Mouse (Mus musculus): ENCODE results near the gene Ppcdc.
"Not testable (repeated sequence)": the region's sequence is repeated elsewhere in the genome, so short reads cannot be mapped to it uniquely, and the experiment has no call there.

Ppcdc gene

DNA sequence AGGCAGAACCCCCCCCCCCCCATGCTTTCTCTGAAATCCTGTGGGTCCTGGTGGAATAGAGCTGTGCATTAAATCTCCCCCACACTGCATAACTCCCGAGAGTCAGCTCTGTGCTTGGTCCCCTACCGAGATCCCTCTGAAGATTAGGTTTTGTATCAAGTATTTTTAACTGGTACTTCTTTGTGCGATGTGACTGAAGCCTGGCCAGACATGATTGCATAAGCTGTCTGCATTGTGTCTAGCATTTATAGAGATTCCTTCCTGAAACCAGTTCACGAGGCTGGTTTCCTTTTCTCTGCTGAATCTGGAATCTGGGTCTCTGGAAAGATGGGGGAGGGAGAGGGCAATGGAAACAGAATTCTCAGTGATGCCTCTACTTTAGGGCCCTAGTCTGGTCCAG, 11.5 kb downstream of the Ppcdc start:
- no peak for DNase-seq (ENCODE audit: low spot score)

DNA sequence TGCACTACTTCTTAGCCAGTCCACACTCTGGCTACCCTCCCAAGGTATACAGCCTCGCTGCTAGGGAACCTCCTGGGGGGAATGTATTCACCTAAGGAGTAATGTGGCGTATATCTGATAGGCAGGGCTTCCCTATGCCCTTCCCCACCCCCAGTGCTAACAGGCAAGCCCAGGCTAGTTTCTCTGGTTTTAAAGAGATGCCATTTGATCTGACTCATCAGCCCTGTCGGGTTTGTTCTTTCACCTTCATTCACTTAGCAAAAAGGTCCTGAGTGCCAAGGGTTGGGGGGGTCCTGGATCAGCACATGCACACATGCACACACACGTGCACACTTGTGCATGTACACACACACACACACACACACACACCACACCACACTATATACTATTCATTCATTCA, 12.0 kb downstream of the Ppcdc start:
- DNase-seq (ENCODE audit: low spot score) = no peak

DNA sequence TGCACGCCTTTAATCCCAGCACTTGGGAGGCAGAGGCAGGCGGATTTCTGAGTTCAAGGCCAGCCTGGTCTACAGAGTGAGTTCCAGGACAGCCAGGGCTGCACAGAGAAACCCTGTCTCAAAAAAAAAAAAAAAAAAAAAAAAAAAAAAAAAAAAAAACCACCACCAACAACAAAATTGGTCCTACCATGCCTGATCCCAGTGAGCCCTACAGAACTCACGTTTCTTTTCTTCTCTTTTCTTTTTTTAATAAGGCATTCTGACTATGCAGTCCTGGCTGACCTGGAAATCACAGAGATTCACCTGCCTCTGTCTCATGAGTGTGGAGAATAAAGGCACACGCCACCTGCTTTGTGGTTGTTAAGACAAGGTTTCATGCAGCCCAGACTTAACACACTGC, 12.8 kb downstream of the Ppcdc start:
- not testable (repeated sequence) for DNase-seq (ENCODE audit: low spot score)

DNA sequence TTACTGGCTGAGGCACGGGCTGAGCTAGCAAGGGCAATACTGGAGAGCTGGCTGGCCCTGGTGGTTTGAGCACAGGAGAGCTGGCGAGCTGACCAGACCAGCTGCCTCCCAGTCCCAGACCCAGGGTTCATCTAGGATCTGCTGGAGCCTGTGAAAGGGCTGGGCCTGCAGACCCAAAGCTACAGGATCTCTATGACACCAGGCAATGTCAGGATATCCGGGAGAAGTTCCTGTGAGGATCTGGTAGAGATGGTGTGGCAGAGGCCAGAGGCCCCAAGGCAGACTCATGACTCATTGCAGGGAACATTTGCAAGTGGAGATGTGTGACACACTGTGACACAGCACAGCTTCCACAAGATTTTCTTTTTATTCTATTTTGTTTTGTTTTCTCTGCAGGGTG, 14.8 kb downstream of the Ppcdc start:
- no peak for DNase-seq (ENCODE audit: low spot score)

DNA sequence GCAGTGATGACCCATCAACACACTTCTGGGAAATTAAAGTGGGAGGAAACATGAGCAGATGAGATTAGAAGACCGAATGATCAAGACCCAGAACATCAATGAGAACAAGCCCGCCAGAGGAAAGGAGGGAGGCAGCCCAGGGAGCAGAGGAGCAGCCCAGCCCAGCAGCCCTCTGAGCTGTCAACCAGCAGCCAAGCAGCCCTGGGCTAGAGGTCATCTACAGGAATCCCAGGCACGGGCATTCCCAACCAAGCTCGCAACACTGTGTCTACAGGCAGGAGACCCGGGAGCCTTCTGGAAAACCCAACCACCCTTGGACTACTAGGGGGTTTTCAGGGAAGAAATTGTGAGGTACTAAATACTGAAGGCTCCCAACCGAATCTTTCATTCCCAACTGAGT, 15.9 kb downstream of the Ppcdc start:
- no peak for DNase-seq (ENCODE audit: low spot score)

DNA sequence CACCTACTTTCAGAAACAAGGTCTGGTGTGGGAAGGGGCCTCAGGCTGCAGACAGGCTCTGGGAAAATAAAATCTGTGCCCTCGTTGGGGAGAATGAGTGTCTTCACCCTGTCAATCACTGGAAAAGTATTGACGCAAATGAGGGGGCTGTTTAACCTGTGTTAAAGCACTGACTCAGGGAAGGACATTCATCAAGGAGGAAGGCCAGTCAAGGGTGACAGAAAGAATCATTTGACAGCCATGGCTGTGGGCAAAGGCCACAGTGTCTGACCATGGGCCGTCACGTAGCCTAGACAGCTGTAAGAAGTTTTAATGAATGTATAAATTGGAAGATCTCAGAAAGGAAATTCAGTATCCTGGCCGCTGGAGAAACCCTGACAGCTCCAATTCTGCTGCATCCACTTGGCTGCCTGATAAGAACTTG, 18.2 kb downstream of the Ppcdc start:
- DNase-seq (ENCODE audit: low spot score) = no peak

DNA sequence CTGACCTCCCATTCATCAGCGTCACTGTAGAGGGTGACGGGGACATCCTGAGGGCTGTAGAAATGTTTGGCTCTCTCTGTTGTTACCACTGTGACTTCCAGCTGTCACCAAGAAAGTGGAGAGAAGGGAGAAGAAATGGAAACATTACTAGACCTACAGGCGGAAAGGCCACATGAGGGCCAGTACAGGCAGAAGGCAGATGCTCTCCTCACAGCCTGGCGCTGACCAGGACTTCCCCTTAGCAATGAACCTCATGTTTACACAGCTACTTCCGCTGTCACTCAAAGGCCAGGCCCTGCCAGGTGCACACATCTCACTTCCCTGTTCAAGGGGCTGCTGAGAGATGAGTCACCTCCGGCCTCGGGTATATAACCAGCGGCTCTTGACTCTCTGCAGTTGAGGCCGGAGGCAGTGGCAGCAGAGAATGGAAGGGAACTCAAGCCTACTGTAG, 18.8 kb downstream of the Ppcdc start:
- peak; percentile 47 for DNase-seq (ENCODE audit: low spot score)

DNA sequence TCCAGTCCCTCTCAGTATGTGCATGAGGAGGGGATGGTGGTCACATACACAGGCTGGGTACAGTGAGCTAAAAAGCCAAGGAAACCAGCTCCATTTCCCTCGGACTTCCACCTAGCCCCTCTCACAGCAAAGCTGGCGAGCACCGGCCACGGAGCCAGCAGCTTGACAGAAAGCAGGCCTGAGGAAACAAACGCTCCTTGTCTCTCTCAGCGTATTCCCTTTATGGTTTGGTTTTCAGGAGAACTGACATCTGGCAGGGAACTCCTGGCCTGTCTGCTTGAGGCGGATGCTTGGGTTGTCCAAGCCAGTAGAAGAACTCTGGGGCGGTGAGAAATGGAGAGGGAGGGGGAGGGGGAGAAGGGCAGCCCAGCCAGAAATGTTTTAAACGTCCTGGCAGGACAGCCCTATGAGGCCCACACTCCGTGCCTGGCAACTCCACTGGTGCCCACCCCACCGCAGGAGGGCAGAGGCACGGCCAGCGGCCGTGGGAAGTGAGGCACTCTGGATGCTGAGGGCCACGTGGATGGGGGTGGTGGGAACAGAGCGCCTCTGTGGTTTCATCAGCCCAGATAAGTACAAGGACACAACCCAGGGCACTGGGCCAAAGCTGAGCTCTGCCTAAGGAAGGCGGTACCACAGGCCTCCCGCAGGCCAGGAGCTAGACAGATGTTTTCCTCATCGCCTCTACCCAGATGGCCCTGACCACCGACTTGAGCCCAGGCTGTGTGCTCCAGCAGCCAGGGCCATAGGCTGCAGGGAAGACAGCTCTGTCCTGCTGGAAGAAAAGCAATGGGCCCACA, 19.4 kb downstream of the Ppcdc start:
- peak; percentile 88 for DNase-seq (ENCODE audit: low spot score)

DNA sequence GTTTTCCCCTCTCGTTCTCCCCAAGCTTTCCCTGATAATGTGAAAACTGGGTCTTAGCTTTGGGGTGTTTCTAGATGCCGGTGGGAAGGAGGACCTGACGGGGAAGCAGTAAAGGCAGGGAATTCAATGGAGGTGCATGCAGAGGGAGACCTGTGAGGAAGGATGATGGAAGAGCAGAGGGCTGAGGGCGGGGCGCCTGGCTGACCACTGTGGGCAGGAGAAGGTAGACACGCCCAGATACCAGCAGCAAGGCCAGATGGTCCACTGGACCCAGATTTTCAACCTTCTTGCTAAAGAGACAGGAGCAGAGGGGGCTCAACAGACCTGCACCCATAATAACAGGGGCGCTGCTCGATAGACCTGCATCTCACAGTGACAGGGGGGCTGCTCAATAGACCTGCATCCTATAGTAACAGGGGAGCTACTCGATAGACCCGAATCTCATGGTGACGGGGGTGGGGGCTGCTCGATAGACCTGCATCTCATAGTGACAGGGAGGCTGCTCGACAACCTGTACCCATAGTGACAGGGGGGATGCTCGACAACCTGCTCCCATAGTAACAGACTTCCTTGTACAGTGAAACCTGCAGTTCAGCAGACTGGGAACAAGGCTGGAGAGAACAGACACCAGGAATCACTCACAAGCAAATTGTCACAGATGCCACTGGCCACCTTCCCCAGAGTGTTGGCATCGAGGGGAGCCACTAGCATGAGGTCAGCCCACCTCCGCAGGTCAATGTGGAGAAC, 20.2 kb downstream of the Ppcdc start:
- DNase-seq (ENCODE audit: low spot score) = no peak

DNA sequence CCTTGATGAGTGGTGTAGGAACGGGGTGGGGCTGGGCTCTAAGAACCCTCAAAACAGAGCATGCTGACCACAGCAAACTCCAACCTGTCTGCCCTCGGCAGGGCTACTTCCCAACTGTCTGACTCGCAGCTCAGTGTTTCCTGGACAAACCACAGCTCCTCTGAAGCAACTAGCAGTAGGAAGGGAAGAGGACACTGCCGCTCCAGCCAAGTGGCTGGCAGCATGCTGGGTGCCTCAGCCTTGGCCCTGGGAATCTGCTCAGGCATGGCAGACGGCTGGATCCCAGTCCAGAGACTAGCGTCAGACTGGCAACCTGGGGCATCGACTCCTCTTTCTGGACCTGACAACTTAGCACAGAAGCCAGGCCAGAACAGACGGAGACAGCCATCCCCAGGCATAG, 22.6 kb downstream of the Ppcdc start:
- no peak for DNase-seq (ENCODE audit: low spot score)

DNA sequence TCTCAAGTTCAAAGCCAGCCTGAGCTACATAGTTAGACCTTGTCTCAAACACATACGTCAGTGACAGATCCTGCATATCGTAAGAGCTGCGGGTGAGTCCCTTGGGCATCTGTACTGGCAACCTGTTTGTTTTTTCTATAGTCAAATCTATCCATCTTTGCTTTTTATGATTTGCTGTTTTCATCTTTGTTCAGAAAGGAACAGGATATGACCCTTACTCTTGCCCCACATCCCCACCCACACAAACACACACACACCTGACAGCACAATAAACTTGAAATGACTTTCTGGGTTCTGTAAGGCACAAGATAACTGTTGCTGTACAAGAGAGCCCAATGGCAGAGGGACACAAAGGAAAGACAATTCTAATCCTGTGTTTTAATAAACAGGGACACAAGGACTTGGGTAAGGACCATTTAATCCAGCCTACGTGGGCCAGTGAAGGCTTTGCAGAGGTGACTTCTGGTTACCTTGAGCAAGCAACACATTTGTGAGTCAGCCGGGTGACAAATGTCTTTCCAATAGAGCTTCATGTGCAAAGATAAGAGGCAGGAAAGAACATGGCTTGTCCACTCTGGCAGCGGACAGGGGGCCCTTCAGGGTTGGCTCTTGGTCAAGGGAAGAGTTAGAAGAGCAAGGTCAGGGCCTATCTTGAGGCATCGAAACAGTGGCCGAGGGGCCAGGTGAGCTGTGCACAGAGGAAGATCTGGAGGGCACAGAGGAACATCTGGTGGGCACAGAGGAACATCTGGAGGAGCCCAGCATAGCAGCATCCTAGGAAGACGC, 32.6 kb downstream of the Ppcdc start:
- no peak for DNase-seq (ENCODE audit: low spot score)

DNA sequence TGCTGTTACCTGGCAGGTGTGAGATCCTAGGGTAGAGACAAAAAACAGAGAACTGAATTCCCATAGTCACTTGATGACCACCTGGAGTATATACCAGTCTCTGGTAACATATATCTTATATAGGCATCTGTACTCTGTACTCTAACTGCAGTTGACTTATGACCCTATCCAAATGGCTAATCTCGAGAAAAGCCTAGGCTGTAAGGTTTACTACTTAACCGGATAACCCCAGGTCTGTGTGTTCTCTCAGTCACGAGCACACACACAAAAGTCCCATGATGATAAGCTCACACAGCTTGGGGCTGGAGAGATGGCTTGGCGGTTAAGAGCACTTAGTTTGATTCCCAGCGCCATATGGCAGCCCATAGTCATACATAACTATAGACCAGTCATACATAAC, 33.5 kb downstream of the Ppcdc start:
- no peak for DNase-seq (ENCODE audit: low spot score)

DNA sequence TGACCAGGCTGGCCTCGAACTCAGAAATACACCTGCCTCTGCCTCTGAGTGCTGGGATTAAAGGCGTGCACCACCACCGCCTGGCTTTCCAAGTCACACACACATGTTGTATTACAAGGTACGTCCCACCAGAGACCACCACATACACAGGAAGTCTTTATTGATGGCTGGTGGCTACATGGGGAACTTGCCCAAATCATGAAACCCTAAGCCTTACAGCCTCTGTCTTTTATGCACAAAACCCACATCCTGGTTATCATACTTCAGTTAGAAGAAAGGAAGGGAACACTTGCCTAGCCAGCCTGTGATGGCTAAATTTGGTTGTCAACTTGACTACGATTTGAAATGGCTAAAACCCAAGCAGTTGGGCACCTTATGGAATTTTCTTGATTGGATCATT, 35.9 kb downstream of the Ppcdc start:
- DNase-seq (ENCODE audit: low spot score) = no peak

DNA sequence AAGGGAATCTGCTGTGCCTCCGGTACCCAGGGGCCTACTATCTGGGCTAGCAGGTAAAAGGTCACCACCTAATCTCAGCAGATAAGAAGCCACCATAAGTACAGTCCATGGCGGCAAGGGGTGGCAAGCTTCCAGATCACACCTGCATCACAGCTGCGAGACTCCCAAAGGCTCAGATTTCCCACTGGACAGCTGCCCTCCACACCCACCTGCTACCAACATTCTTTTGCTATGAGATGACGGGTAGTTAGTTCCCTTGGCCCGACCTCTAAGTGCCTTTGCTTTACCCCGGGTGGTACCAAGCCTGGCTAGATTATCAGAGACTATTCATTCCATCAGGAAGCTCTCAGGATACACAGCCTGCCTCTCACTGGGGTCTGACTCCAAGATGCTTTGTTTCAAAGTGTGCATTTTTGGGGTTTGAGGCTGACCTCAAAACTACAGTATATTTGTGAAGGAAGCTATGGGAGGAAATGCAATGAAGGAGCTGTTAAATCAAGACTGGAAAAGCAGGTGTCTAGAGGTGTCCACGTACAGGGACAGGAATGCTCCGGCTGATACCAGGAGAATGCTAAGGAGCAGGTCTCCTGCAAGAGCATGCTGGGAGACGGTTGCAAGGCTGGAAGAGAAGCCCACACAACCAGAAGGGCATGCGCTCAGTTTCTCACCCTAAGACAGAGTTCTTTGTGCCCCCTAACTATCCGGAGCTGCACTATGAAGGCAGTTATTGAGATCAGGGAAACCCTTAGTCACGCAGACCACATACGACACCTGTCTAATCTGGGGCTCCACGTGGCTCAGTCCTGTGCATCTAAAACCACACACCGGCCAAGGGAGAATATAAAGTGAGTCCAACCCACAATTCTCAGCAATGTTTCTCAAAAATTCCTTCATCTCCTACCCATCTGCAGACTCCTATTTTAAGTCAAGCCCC, 37.3 kb downstream of the Ppcdc start:
- DNase-seq (ENCODE audit: low spot score) = no peak

DNA sequence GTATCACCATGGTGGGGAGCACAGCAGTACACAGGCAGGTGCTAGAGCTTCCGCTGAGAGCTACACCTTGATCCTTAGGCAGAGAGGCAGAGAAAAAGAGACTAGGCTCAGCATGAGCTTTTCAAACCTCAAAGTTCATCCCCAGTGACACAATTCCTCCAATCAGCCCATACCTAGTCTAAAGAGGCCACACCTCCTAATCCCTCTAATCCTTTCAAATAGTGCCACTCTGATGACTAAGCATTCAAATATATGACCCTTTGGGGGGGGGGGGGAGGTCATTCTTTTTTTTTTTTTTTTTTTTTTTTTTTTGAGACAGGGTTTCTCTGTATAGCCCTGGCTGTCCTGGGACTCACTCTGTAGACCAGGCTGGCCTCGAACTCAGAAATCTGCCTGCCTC, 41.2 kb downstream of the Ppcdc start:
- DNase-seq (ENCODE audit: low spot score) = no peak

DNA sequence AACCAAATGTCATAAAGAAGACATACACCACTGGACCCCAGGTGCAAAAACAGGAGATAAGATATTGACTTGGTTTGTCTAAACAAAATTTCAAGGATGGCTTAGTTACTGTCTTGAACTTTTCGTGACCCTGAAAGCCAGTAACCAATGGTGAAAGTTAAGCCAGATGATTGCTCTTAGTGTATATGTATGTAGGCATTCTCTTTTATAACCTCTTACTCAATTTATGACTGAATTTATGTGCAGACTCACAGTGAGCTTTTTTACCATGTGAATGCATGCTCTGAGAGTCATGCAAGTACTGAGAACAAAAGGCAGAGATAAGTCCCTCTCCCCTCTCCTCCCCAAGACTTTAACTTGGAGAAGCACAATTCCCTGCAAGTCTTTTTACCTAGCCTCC, 47.0 kb downstream of the Ppcdc start:
- no peak for DNase-seq (ENCODE audit: low spot score)

DNA sequence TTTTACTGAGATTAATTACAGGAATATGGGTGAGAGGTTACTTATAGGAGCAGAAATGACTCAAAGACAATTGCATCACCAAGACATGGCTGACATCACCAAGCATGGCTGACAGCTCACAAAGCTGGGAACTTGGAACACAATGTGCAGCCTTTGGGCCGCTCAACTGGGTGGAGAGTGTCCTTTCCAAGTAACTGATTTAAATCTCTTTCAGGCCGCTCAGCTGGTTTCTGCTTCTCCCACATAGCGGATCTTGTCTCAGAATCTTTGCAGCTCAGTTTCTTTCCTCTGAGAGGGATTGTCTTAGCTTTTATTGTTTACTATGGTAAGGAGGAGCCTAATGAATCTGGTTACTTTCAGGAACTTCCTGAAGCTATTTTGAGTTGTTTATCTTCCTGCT, 49.1 kb downstream of the Ppcdc start:
- DNase-seq (ENCODE audit: low spot score) = no peak

DNA sequence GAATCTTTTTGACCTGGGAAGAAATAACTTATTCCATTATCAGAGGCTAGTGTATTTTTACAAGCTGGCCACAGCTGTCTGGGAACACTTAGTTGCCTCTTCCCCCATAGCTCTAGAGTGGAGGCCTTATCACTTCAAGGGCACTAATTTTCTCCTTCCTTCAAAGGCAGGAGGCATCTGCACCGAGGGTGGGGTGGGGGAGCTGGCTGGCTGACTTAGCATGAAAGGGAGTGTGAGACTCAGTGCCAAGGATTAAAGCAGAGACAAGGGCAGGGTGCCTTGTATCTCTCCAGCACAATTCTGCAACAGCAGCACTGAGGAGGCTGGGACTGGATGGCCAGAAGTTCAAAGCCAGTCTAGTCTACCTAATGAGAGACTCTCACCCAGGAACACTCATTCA, 50.8 kb downstream of the Ppcdc start:
- no peak for DNase-seq (ENCODE audit: low spot score)

DNA sequence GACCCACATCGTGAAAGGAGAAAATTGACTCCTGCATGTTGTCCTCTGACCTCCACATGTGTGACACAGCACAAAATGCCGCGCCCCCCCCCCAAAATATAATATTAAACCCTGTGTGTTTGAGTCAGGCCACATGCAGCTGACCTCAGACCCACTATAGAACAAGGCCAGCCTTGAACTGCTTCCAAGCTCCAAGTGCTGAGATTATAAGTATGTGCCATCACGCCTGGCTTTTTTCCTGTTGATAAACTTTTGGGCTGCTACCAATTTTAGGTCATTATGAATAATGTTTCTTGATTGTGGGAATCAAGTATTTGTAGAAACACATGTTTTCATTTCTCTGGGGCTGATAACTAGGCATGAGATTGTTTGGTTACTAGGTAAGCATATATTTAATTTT, 53.0 kb downstream of the Ppcdc start:
- no peak for DNase-seq (ENCODE audit: low spot score)

DNA sequence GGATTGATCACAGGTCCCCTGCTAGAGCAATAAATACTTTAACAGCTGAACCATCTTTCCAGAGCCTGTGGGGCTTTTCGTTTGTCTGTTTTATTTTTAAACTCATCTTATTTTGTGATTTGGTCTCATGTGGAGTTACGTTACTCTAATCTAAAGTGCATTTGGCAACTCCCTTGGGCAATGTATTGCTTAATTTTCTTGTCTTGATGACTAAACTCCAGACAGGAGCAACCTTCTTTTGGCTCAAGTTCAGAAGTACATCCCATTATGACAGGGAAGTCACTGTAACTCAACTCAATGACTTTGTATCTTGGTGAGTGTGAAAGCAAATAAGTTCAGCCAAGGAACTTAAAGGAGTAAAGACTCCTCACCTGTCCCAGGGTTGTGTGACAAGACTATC, 55.3 kb downstream of the Ppcdc start:
- DNase-seq (ENCODE audit: low spot score) = no peak

DNA sequence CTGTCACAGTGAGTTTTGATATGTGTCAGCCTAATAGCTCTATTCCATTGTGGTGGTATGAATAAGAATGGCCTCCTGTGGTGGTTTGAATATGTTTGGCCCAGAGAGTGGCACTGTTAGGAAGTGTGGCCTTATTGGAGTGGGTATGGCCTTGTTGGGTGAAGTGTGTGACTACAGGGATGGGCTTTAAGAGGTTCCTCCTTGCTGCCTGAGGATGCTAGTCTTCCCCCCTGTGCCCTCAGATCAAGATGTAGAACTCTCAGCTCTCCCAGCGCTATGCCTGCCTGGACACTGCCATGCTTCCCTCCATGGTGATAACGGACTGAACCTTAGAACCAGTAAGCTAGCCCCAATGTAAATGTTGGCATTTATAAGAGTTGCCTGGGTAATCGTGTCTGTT, 78.9 kb downstream of the Ppcdc start:
- DNase-seq (ENCODE audit: low spot score) = no peak

Measured in layer of hippocampus, adult 9-10 months (tissue).